Mouse (Mus musculus): Measurements from ENCODE around the gene D930020B18Rik. TPM values are rescaled to one million over a fixed set of nuclear protein-coding genes. Genes with fewer than 3 reads are reported as not detected.

The D930020B18Rik gene
- polyA plus RNA-seq, 1 experiment from 2014 or later = 0.10 TPM

- DNase-seq (ENCODE audit: low spot score) = peak; percentile 31
Observed at GRCm38 (mm10) chr10:121701296-121702248, 60.2 kb downstream of the D930020B18Rik start.

DNA sequence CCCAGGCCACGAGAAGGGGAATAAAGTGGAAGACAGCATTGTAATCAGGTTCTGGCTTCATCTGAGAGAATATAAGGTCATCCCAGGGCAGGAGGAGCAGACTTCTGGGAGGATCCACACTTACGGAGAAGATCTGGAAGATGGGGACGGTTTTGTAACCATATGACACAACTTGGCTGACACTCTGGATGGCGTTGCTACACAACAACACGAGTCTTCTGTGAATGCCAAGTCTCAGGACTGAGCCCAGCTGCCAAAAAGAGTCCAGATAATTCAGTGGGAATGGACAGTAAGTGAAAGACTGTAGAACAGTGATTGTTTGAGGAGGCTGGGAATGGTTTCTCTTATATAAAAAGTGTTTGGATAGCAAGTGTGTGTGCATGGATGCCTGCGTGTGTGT is 62.2 kb downstream of the D930020B18Rik start:
- DNase-seq (ENCODE audit: low spot score) = no peak

- DNase-seq (ENCODE audit: low spot score) = no peak
Observed at GRCm38 (mm10) chr10:121704871-121705270, 63.5 kb downstream of the D930020B18Rik start.

DNA sequence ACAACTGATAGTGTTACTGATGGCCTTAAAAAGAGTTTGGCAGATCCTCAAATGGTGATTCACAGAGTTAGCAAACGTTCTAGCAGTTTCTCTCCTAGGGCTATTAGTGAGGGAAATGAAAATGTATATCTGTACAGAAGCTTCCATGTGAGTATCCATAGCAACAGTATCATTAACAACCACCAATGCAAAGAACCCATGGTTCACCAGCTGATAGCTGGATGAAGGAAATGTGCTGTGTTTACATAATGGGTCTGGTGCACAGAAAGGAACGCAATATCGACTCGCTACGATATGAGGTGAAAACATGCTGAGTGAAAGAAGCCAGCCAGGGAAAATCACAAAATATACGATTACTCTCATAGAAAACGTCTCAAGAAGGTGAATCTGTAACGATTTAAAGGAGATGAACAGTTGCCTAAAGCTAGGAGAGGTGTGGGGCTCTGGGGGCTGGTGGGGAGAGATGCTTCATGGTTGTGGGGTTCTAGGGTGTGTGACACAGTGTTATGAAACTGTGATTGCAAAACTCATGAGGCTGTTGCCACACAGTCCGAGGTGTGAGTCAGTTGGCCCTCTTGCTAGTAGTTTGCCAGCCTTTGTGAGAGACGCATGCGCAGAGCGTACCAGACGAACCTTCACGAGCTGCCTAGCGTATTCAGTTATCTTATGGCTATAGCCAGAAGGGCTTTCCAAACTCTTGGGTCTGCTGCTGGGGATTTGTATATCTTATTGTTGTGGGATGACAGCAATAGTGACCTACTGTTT is 64.2 kb downstream of the D930020B18Rik start:
- DNase-seq (ENCODE audit: low spot score) = no peak

DNA sequence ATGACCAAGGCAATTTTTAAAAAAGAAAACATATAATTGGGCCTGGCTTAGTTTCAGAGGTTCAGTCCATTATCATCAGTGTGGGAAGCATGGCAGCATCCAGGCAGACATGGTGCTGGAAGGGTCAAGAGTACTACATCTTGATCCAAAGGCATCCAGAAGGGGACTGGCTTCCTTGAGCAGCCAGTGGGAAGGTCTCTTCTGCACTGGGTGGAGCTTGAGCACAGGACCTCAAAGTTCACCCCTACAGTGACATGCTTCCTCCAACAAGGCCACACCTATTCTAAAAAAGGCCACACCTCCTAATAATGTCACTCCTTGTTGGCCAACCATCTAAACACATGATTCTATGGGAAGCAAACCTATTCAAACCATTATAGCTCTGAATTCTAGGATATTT is 75.5 kb downstream of the D930020B18Rik start:
- DNase-seq (ENCODE audit: low spot score) = no peak

DNA sequence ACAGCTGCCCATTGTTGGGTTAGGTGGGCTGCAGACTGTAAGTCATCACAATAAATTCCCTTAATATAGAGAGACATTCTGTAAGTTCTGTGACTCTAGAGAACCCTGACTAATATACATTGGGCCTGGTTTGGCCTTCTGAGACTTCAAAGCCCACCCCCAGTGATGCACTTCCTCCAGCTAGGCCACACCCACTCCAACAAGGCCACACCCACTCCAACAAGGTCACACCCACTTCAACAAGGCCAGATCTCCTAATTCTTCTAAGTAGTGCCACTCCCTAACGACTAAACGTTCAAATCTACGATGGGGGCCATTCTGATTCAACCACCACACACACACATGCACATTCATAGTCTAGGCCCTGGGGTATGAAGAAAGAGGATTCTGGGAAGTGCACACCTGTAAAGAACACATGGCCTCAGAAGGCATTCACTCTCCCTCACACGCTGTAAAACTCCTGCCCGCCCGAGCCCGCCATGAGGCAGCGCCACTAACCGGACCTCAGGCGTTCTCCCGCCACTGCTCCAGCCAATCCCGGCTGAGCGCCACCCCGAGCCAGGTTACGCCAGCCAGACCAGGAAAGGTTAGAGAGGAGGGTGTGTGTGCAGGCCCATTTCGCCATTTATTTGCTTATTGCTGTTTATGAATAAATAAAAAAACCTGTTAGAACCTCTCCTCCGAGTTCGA is 77.7 kb downstream of the D930020B18Rik start:
- no peak for DNase-seq (ENCODE audit: low spot score)

GRCm38 (mm10) chr10:121720701-121721100 is 79.3 kb downstream of the D930020B18Rik start:
- DNase-seq (ENCODE audit: low spot score) = no peak

- DNase-seq (ENCODE audit: low spot score) = no peak
Observed at GRCm38 (mm10) chr10:121726505-121726904, 85.1 kb downstream of the D930020B18Rik start.

- no peak for DNase-seq (ENCODE audit: low spot score)
Observed at GRCm38 (mm10) chr10:121727151-121727550, 85.8 kb downstream of the D930020B18Rik start.

- no peak for DNase-seq (ENCODE audit: low spot score)
Observed at GRCm38 (mm10) chr10:121728226-121728625, 86.8 kb downstream of the D930020B18Rik start.

- no peak for DNase-seq (ENCODE audit: low spot score)
Observed at GRCm38 (mm10) chr10:121731048-121731725, 89.8 kb downstream of the D930020B18Rik start.

DNA sequence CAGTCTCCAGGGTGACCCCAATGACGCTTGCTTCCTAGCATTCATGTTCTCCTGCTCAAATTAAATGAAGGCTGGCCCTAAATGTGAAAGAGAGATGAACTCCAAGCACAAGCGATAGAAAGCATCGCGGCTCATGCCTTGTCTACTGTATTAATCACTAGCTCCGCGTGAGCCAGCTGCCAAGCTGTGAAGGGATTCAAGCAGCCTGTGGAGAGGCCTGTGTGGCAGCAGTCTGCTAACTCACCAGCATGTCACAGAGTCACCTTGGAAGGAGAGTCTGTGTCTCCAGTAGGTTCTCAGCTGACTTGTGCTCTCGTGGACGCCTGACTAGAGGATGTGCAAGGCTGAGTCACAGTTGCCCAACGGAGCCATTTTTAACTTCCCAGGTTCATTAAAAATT is 91.2 kb downstream of the D930020B18Rik start:
- no peak for DNase-seq (ENCODE audit: low spot score)

GRCm38 (mm10) chr10:121737256-121737655 is 95.9 kb downstream of the D930020B18Rik start:
- DNase-seq (ENCODE audit: low spot score) = no peak

- peak; percentile 90 for DNase-seq (ENCODE audit: low spot score)
Observed at GRCm38 (mm10) chr10:121739548-121740505, 98.4 kb downstream of the D930020B18Rik start, which contains the start of gene BC048403. BC048403 (plus strand) TSS chr10:121739937.

DNA sequence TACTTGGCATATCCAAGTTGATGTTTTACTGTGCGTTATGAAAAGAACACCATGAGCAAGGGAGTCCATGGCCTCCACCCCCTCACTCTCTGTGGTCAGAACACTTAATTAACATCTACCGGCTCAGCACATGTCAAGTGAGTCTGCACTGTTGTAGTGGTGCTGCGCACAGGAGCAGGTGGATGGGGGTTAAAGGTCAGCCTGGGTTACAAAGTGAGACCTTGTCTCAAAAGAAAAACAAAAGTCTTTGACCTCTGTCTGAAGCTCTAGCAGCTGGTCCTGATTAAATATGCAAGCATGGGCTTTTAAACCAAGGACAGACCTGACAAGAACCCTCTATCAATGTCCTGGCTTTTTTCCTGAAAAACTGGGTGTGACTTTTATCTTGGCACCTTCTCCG is 100.9 kb downstream of the D930020B18Rik start:
- no peak for DNase-seq (ENCODE audit: low spot score)

Data from thymus, postnatal 0 days (tissue).